18 mouse cellular contexts compared by ENCODE assay signal in the genomic region with DNA sequence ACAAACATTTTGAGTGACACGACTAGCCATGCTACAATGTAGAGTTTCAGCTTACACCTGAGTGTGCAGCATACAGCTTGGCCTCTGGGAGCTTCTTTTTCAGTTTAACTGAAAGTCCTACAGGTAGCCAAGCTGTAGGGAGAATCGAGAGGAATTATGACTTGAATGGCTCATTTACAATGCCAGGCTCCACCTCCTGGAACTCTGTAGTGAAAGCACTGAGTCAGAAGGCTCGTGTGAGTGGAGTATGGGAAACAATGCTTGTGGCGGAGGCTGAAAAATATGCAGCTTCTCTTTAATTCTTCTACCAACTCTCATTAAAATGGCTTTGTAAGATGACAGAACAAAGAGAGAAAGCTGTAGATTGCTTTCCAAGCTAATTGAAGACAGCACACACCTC.
"Had no signal": no experiment of that assay in that cellular context is flagged by ENCODE, and none has a peak within 500 bp of the region (broad histone marks: within the 10 kb centered on the region; RNA-seq: fewer than 3 reads in every experiment).

No protein-coding gene starts in this region.

- H3K4me1 ChIP-seq: stomach, embryonic 15.5 days had no signal

- ATAC-seq: midbrain, embryonic 16.5 days had no signal

- H3K4me2 ChIP-seq: lung, embryonic 14.5 days; midbrain, embryonic 12.5 days; neural tube, embryonic 13.5 days; neural tube, embryonic 15.5 days; stomach, embryonic 15.5 days had no signal

- DNase-seq: lung, adult 18-20 months; lung, embryonic 14.5 days; lung, postnatal 10 days; lung, postnatal 4 days; midbrain, embryonic 14.5 days; retina, postnatal 1 day; spleen, adult 18-20 months; thymus, adult 2 months; thymus, postnatal 25 days; thymus, postnatal 4 days had no signal

- H3K36me3 ChIP-seq: midbrain, embryonic 10.5 days; midbrain, embryonic 12.5 days; neural tube, embryonic 13.5 days; neural tube, embryonic 15.5 days; stomach, embryonic 15.5 days had no signal

- H3K9me3 ChIP-seq: midbrain, embryonic 10.5 days; midbrain, embryonic 12.5 days; neural tube, embryonic 13.5 days; neural tube, embryonic 15.5 days; stomach, embryonic 15.5 days had no signal

- H3K27ac ChIP-seq: midbrain, embryonic 10.5 days; midbrain, embryonic 12.5 days; neural tube, embryonic 13.5 days; neural tube, embryonic 15.5 days; stomach, embryonic 15.5 days; stomach, postnatal 0 days had no signal

- H3K4me3 ChIP-seq: midbrain, embryonic 10.5 days; midbrain, embryonic 12.5 days; myocyte; neural tube, embryonic 13.5 days; neural tube, embryonic 15.5 days; stomach, embryonic 15.5 days had no signal

- H3K27me3 ChIP-seq: midbrain, embryonic 12.5 days; neural tube, embryonic 13.5 days; neural tube, embryonic 15.5 days; stomach, embryonic 15.5 days had no signal

- H3K9ac ChIP-seq: lung, embryonic 14.5 days; midbrain, embryonic 12.5 days; neural tube, embryonic 13.5 days; neural tube, embryonic 15.5 days; stomach, embryonic 15.5 days had no signal
